Mouse (Mus musculus) gastrocnemius, postnatal 36 days (tissue): ENCODE measurements around the gene Psmb1. TPM values are rescaled to one million over a fixed set of nuclear protein-coding genes. Genes with fewer than 3 reads are reported as not detected.
"Not testable (repeated sequence)": the region's sequence is repeated elsewhere in the genome, so short reads cannot be mapped to it uniquely, and the experiment has no call there.

Experiments used
- DNase-seq, 2 experiments: peaks; one replicate each; pipeline ENCODE4 v3.0.0; 2022
- intact Hi-C: fragments of 180-260 bp; cut with DNase I; formaldehyde crosslinking; loops from one replicate; pipeline ENCODE4 v1.15.1; 2025
- long read RNA-seq, 2 experiments: library from polyadenylated mRNA; stranded (forward); transcript quantifications; one replicate each; pipeline ENCODE4 v2.0.0; 2021
- total RNA-seq, 2 experiments: library from RNA; stranded (reverse); gene quantifications; 2 replicates each; pipeline ENCODE4 v1.2.3; 2021

Psmb1 gene
- total RNA-seq = 100 to 1,000 TPM in 1 of 2 experiments, 10 to 100 TPM in 1; 85.0 to 103 TPM
- long read RNA-seq, experiment 1, transcript Psmb1-201 (6 exons, 1,758 nt) = major isoform, 275 of 298 reads
- long read RNA-seq, experiment 1, partial matches to known transcripts = 10 of 298 reads
- long read RNA-seq, experiment 1, other reads (novel, unspliced or antisense) = 11 of 298 reads
- long read RNA-seq, experiment 2, transcript Psmb1-201 (6 exons, 1,758 nt) = major isoform, 313 of 343 reads
- long read RNA-seq, experiment 2, transcript Psmb1-203 (2 exons, 1,762 nt) = minor isoform, 5 of 343 reads
- long read RNA-seq, experiment 2, partial matches to known transcripts = 11 of 343 reads
- long read RNA-seq, experiment 2, other reads (novel, unspliced or antisense) = 14 of 343 reads

DNA sequence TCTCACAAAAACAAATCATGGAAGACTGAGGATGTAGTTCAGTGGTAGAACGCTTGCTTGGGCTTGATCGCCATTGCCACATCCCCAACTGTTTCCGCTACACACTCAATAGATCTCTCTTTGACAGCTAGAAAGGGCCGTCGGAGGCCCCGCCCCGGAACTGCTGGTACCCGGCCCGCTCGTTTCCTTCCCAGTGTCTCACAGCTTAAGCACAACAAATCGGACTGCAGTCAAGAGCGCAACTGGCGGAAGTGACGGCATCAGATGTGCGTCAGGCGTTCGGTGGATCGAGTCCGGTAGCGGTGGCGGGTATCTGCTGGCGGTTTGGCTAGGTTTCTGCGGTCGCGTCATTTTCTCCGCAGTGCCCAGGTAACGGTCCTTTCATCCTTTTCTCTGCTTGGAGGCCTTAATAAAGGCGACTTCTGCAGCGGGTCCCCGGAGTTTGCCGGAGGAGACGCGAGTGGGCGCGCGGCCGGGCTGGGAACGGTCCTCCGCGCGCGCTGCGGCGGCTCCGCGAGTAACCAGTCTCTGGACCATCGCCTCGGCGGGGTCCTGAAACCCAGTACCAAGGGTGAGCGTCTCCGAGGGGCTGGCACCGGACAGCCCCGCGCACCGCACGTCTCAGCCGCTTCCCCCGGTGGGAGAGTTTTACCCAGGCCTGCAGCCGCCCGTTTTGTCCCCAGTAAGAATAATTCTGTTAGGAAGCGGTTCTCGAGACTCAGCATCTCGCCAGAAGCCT lies at the start of gene Psmb1, which contains the start of gene Tbp:
TSS of gene Psmb1 (minus strand) at position 96 of the 739 bp plus-strand sequence.
TSS of gene Tbp (plus strand) at position 233 of the 739 bp plus-strand sequence.
- intact Hi-C loops = no loop called here
- DNase-seq = peak; percentile 95 to 97

GRCm38 (mm10) chr17:15546440-15546839 lies 46.9 kb upstream of the Psmb1 start:
- intact Hi-C loops = no loop called here
- DNase-seq = no peak

- DNase-seq, intact Hi-C loops: not testable (repeated sequence)
Observed at GRCm38 (mm10) chr17:15543868-15544267, 44.3 kb upstream of the Psmb1 start.

DNA sequence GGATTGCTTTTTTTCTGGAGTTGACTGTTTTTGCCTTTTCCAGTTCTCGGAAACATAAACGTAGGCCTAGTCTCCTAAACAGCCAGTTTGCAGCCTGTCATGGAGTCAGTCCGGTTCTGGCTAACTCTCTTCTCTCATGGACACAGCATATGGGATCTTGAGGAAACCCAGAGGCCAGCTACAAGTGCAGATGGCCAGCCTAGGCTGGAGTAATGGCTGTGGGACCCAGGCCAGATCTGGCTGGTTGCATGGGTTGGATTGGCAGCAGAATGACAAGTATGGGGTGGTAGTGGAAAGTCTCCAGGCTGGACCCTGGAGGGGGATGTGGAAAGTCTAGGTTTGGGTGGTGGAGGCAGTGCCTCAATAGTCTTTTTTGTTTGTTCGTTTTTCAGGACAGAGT lies 40.8 kb upstream of the Psmb1 start:
- no peak for DNase-seq
- intact Hi-C loops = no loop called here

GRCm38 (mm10) chr17:15536457-15536904 lies 36.9 kb upstream of the Psmb1 start:
- DNase-seq = no peak
- intact Hi-C loops = no loop called here

GRCm38 (mm10) chr17:15535943-15536342 lies 36.4 kb upstream of the Psmb1 start:
- no peak for DNase-seq
- intact Hi-C loops = no loop called here

DNA sequence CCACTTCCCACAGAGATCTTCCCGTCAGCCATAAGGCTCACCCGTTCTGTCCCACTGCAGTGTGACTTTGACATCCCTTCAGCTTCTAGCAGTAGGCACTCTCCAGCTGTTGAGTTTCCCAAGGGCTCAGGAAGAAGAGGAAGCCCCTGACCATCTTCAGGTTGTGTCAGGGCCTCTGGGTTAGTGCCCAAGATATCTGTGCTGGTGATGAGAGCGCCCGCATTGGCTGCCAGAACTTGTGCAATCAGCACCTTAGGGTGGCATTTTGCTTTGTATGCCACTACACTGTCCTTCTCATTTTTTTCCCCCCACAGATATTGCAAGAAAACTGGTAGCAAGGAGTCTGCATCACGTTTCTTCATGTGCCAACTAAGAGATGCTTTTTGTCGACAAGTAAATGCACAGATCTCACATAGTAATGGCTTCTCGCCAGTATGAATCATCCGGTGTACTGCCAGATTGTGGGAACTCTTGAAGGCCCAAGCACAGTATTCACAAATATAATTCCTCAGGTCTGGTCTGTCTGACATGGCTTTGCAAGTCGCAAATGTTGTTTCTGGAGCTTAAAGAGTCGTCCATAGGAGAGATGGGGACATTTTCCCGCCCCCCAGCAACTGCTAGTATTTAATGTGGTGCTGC lies 35.7 kb upstream of the Psmb1 start:
- intact Hi-C loops = no loop called here
- DNase-seq = no peak

- intact Hi-C loops = no loop called here
- peak in 1 of 2 experiments; percentile 19 for DNase-seq
Observed at GRCm38 (mm10) chr17:15530141-15530540, 30.6 kb upstream of the Psmb1 start.

- intact Hi-C loops = no loop called here
- no peak for DNase-seq
Observed at GRCm38 (mm10) chr17:15528887-15529286, 29.3 kb upstream of the Psmb1 start.

GRCm38 (mm10) chr17:15527811-15528136 lies 28.2 kb upstream of the Psmb1 start:
- intact Hi-C loops = no loop called here

GRCm38 (mm10) chr17:15526986-15527810 lies 27.6 kb upstream of the Psmb1 start, which contains the start of gene Pdcd2:
Gene Pdcd2, minus strand, starts transcription at chr17:15527301.
- intact Hi-C loops = no loop called here
- peak; percentile 88 to 94 for DNase-seq

More at GRCm38 (mm10) chr17:15527811-15528136, 28.2 kb upstream of the Psmb1 start:
- no peak for DNase-seq

DNA sequence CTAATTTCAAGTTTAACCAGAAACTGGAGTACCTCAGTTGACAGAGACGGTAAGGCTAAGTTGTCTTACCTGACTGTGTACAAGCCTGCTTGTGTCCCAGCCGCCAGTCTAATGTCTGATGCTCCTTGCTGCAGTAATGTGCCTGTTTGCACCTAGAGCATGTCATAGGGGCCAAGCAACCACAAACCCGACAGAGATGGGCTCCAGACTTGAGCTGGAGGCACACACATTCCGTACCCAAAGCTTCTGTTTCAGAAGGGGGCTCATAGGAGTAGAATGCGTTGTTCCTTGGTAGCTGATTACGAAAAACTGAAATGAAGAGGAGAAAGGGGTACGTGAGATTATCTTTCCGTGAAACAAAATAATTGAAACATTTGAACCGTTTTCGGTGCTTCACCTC lies 26.8 kb upstream of the Psmb1 start:
- intact Hi-C loops = no loop called here
- DNase-seq = no peak

DNA sequence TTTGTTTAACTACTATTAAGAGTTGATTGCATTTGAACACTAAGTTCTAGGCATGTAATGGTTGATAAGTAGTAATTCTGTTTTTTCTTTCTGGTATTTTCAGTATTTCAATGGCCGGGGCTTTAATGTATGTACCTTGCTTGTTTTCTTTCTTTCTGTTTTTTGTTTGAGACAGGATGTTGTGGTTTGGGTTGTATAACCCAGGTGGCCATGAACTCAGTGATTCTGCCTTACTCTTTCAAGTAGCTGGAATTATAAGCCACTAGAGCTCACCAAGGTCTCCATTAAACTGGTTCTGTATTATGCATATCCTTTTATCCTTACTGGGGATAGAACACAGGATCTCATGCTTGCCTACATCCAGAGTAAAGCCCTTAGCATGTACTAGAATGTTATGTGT lies 19.2 kb upstream of the Psmb1 start:
- no peak for DNase-seq
- intact Hi-C loops = no loop called here

DNA sequence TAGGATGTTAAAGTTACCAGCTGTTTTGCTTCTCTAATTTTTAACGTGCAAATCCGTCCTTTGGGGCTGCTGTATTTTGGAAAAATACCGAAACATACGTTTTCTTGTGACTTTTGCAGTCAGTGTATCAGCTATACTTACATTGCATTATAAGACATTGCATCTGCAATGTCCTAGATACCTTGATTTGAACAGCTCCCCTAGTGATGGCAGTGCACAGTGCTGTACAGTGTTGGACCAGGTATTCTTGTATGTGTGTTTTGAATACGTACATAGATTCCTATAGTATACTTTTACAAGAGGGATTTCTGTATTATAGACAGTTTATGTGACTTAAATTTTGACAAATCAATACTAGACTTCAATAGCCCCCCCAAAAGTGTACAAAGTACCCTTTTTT lies 18.6 kb upstream of the Psmb1 start:
- DNase-seq = no peak
- intact Hi-C loops = no loop called here

DNA sequence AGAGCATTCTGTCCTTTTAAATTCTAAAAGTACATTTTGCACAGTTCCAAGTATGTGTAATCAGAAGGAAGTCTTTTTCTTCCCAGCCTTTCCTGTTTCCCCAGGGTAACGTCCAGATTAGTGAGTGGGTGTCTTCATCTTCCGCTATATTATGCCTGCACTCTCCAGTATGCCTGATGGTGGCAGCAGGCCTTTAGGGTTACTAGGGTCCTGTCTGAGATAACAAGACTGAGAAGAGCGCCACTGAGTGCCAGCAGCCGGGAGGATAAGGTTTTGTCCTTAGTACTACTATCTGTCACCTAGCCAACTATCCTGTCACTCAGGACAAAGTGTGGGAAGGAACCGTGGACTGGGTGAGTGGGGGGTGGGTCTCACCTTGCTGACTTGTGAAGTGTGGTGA lies 18.2 kb upstream of the Psmb1 start:
- DNase-seq = no peak
- intact Hi-C loops = no loop called here

DNA sequence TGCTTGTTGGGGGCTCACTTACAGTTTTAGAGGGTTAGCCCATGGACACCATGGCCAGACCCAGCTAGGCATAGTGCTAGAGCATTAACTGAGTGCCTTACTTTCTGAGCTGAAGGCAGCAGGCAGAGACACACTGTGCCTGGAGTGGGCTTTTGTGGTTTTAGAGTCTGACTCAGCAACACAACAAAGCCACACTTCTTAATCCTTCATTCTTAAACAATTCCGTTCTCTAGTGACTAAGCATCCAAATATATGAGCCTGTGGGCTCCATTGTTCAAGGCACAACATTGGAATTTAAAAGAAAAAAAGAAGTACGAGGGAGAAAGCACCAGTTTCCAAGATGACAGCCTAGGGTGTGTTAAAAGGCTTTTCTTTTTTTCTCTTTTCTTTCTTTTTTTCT lies 11.1 kb upstream of the Psmb1 start:
- intact Hi-C loops = no loop called here

DNA sequence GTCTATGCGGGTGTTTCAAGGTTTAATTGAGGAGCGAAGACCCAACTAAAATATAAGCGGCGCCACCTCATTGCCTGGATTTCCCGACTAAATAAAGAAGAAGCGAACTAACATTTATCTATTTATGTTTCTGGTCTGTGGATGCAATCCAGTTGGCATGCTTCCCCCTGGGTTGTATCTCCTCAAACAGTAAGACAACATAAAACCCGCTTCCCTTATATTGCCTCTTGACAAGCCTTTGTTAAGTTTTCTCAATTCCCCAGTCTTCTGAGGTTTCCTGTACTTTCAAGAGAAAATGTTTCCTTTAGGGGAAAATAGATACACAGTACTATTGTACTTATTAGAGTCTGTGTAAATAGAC lies 818 bp downstream of the Psmb1 start:
- no peak for DNase-seq
- intact Hi-C loops = no loop called here

More for the DNA sequence above, 11.1 kb upstream of the Psmb1 start:
- no peak for DNase-seq

DNA sequence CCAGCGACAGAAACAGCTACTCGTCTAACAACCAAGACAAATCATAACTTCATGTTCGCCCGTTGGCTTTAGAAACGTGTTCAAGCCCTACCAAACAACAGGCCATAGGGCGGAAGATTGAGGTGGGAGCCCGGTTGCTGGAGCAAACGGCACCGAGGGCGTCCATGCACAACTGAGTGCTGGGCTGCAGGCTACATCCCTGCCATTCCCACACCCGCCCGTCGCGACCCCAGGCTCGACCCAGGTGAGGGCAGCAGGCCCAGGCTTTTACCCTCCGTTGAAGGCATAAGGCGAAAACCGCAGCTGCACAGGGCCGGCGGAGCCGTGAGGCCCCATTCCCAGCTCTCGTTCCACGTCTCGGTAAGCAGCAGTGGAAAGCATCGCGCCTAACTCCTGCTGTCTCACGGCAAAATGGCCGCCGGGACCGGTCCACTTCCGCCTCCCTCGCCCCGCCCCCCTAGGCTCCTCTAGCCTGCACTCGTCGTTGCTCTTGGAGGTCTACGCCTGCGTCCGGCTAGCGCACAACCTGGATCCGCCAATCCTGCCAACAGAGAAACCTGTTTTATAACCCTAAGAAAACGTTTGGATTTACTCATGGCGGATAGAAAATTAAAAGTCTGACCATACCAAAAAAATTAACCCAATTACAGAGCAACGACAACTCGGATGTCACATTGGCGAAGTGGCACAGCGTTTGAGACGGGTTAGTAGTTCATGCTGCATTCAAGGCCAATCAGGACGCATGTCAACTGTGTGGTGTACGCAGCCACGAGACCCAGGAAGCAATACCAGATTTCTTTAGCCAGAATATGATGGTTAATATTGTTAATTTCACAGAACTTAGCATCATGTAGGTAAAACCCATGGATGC lies 1.4 kb downstream of the Psmb1 start:
- intact Hi-C loops = no loop called here
- DNase-seq = peak; percentile 89 to 91

- DNase-seq = no peak
- intact Hi-C loops = no loop called here
Observed at GRCm38 (mm10) chr17:15490542-15490941, 9.0 kb downstream of the Psmb1 start.
